Mouse (Mus musculus): Measurements from ENCODE around the gene Vopp1.
A peak's percentile ranks its signal among the peaks of the same experiment; 100 is the strongest.
"Not testable (repeated sequence)": the region's sequence is repeated elsewhere in the genome, so short reads cannot be mapped to it uniquely, and the experiment has no call there.

The Vopp1 gene

DNA sequence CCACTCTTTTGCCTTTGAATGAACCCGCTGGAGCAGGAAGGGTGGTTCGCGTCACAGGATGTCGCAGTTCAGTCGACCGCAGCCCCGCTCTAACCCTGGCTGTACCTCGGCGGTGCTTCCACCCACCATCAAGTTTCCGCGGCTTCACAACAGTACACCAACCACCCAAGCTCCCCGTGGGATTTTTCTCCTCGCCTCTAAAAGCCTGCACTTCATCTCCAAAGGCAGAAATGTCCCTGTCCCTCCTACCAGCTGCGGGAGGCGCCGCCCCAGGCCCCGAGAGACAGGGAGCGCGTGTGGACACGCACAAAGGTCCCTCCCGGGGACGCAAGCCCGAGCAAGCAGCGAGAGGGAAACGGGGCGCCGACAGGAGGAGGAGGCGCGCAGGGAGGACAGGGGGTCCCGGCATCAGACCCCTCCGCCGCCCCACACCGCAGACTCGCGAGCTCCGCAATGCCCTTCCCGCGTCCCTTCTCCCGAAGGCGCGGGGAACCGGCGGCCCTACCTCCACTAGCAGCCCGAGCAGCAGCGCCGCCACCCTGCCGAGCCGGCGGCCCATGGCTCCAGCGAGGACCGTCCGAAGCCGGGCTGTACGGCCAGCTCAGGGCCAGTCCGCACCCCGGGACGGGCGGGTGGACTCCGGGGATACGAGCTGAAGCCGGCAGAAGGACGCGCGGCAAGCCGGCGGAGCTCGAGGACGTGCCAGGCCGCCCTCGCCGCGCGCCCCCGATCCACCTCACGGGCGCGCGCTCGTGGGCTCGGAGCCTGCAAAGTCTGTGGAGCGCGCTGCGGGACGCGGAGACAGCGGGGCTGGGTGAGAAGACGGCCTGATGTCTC, at the start of gene Vopp1:
Gene Vopp1 (minus strand): TSS at position 738 of the 837 bp plus-strand sequence.
- DNase-seq (ENCODE audit: low spot score in 2 of 2) = peak; percentile 77 to 79

DNA sequence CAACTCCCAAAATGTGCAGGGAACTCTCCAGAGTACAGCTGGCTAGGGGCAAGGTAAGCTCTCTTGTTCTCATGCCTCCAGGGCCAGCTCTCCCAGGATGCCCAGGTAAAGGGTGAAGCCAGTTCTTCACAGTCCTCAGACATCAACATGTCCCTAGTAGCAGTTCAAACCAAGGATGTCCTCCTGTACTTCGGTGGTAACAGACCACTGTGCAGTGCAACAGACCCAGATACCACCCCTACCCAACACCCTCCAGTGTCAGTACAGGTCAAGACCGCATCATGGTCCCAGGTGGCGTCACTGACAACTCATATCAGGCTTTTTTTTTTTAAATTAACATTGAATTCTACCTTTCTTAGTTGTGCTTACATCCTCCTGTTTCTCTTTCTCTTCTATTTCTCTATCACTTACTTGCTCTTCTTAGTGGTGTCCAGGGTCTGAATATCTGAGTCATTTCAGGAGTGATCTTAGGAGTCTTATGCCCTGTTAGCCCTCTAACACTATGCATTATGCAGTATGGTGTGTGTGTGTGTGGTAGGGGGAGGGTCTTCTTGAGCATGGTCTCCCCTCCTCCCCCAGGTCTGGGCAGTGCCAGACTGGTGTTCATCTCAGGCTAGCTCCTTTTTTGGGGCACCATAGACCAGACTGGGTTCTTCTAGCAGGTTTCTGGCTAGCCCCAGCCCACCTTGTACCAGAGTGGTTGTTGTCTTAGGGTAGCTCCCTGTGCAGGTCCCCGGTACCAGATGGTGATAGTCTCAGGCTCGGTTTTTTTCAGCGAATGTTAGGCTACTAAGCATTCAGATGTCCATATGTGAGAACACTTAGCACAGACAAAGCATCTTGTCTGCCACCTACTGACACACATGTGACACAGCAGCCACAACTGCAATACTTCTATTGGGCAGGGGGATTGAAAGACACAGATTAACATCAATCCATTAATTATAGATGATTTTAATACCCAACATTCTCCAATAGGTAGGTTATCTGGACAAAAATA, 34.4 kb upstream of the Vopp1 start:
- peak; percentile 11 to 36 for DNase-seq (ENCODE audit: low spot score in 2 of 2)

DNA sequence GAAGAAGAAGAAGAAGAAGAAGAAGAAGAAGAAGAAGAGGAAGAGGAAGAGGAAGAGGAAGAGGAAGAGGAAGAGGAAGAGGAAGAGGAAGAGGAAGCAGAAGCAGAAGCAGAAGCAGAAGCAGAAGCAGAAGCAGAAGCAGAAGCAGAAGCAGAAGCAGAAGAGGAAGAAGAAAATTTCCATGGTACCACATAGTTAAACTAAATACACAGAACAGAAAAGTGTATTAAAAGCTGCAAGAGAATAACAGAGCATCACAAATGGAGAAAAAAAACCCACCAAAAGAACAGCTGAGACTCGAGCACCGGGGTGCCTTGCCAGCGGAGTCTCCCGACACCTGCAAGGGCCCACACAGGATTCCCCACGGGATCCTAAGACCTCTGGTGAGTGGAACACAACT, 26.2 kb upstream of the Vopp1 start:
- DNase-seq (ENCODE audit: low spot score in 2 of 2) = not testable (repeated sequence)

DNA sequence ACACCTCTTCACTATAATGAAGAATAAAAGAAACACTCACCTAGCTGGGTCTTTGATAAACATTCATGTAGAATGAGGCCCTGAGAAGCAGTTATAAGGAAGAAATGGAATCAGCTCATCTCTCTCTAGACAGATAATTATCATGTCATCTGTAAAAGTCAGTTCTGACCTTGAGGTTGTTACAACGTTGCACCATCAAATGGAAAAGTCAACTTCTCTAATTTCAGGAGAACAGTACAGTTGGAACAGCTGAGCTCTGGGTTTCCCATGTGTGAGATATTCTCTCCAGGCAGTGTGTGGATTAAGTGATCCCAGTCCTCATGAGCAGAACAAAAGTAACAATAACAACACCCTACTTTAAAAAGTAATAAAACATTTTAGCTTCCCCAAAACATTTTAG, 25.3 kb upstream of the Vopp1 start, which contains the start of gene Vmn1r21:
Gene Vmn1r21 (minus strand): TSS at position 58 of the 400 bp plus-strand sequence.
- DNase-seq (ENCODE audit: low spot score in 2 of 2) = no peak

DNA sequence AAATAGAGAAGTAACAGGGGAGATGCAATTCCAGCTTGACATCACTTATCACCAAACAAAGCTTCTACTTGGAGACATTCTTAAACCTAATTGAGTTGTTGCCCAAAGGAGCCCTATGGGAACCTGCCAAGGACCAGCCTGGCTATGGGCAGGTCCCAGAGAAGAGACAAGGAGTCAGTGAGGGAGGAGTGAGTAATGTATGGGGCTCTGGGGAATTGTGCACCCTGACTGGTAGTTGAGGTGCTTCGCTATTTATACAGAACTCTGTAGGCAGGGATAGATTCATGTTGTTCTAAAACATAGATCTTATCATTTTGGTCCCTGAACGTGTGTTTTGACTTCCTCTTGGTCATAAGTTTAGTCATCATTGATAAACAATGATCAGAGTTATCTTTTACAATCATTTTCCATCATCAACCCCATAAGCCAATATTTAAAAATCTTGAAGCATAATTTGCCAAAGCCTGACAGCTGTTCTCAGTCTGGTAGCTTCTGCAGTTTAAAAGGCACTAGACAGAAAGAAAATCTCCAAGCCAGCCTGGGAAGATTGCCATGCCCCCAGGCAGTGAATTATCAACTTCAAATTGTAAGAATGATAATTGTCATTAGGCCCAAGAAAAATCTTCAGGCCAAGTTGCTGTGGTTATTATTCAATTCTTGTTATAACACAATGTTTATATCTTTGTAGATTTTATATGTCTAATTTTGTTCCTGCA, 14.9 kb upstream of the Vopp1 start:
- peak in 1 of 2 experiments; percentile 2 for DNase-seq (ENCODE audit: low spot score in 2 of 2)

DNA sequence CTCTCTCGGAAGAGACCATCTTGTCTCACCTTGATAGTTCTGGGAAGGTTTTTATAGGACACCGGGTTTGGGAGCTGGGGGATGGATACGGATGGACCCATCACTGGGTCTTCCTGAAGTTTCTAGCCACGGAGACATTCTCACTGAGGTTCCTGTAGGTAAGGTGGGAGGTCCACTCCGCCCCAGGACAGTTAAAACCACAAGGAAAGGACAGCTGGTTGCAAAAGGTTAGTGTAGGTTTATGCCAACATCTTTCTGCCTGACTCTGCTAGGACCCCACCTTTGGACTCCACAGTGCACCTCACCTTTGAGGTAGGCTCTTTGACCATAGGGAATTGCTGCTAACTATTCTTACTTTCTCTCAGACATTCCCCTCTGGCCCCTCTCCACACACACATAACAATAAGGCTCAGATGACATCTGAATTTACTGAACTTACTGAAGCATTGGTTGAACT, 328 bp upstream of the Vopp1 start:
- no peak for DNase-seq (ENCODE audit: low spot score in 2 of 2)

DNA sequence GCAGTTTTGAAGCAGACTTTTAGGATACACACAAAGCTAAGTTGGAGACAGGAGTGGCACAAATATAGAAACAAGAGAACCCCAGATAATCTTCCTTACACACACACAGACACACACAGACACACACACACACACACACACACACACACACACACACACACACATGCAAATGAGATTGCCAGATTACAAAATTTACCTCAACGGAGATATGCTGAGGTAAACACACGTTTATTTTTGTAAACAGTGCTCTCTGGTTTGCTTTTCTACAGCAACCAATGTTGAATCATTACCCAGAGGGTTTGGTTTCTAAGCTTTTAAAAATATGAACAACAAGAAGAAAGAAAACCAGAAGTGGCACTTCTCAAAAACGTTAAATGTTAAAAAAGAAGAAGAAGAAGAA, 1.5 kb downstream of the Vopp1 start:
- no peak for DNase-seq (ENCODE audit: low spot score in 2 of 2)

DNA sequence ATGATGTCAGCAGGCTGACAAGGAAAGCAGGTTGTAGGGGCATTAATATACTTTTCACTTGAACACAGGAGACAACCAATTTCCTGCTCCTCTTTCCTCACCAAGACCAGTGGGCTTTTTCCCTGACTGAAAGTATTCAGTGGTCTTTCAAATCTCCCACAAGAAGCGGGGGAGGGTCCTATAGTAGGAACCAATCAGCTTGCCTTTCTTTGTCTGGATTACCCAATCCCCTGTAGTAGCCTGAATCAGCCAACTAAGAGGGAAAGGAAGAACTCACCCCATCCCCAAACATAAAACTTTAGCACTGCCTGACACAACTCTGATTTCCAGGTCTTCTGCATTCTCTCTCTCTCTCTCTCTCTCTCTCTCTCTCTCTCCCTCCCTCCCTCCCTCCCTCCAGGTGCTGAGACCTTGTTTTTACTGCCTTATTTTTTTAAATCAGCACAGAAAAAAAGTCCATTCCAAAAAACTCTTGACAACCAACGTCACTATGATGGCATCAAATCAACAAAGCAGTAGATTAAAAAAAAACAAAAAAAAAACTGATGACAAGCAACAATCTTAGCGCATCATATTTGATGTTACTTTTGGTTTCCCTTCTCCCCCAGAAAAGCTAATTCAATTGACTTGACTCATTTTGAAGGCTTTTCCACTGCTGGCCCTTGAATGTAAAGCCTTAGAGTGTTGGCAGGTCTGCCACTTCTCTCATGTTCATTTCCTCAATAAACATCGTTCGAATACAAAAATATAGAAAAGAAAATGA, 2.1 kb downstream of the Vopp1 start:
- no peak for DNase-seq (ENCODE audit: low spot score in 2 of 2)

DNA sequence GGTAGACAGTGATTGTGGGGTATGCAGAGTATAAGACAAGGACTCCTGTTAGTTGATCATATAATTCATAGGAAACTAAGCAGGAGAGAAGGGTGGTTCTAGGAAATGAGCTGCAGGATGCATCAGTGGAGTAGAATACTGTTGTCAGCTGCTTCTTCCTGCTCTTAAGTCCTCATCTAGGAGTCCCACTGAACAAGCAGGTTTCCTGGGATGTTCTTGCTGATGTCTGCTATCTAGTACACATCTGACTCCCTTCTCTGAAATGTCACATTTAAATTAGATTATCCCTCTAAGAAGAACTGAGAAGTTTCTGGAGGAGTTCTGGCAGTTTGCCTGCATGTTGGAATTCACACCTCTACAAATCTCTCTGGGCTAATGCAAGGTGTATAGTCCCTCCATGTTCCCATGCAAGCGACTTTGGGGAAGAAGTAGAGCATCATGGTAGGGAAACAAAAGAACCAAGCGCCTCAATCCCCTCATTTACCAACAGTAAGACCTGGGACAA, 10.5 kb downstream of the Vopp1 start:
- DNase-seq (ENCODE audit: low spot score in 2 of 2) = peak; percentile 37 to 53

DNA sequence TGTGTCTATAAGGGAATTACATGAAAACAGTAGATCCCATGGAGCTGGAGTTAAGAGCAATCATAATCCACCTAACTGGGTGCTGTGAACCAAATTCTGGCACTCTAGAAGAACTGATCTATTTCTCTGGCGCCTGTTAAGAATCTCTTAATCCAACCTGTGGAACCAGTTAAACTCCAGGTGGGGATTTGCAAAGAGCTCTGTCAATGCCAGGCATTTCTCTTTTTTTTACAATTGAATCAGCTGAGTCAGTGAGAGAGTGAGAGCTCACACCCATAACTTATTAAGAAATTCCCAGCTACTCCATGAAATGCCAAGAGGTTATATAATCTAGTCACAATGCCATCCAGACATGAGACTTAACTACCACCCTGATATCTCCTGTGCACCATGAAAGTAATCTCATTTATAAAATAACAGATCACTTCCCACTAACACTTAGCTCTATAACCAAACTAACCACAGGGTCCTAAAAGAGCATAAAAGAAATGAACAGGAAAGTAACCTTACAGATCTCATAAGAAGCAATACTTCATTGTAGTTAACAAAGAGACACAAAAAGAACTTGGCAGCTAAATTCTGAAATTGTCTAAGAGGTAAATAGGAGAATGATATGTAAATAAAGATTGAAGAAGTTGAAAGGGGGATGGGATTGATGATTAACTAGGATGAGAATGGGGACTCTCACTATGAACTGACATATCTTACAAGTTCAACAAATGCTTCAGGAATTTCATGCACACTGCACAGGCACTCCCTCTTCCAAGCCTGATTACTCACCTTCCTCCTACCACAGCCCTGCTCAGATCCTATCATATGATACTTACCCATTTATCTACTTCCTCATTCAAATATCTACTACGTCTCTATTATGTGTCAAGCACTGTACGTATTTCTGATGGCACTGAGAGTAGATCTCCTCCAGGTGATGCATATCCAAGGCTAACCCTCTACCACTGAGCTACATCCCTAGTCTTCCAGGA, 12.9 kb downstream of the Vopp1 start:
- no peak for DNase-seq (ENCODE audit: low spot score in 2 of 2)

DNA sequence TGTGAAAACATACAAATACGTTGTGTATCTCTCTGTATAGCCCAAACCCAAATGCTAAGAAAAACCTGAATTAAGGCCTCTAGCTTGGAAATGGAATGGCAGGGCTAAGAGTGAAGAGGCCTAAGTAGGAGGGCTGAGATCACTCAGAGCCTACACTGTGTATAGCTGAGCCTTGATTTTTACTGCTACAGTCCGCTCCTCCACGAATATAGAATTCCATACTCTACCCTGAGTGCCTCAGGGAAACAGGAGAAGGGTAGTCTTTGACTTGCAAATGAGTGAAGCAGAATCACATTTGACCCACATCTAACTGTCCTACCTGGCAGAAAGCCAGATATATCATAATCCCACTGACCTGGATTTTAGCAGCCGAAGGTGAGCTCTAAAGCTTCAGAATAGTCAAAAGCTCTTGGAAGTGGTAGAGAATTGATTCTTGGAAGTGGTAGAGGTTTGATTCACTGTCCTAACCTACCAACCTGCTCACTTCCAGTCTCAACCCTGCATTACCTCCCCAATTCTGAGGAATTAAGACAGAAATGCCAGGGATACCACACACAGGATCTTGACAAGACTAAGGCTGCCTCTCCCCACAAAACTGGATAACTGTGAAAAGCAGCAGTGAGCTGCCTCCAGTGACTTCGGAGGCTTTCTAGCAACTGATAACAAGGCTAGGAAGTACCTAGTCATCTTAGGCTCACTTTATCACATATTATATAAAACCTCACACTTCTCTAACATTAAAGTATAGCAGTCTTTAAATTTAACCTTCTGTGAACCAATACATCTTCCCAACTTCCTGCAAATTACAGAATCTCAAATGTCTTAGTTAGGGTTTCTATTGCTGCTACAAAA, 19.5 kb downstream of the Vopp1 start:
- DNase-seq (ENCODE audit: low spot score in 2 of 2) = no peak

DNA sequence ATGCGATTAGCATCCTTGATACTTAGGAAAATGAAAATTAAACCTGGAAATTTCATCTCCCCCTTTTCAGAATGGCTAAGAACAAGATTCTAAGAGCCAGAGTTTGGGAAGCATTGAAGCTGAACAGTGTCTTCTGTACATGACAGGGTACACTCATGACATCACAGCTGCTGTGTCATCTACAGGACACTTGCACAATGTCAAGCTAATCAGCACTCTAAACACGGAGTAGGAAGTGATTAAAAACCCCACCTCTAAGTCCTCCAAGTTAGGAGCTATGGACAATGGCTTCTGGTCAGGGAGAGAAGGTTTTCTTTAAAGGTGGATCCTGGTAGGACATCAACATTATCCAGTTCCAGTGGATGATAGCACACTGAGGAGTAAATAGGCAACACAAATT, 21.8 kb downstream of the Vopp1 start:
- DNase-seq (ENCODE audit: low spot score in 2 of 2) = no peak

DNA sequence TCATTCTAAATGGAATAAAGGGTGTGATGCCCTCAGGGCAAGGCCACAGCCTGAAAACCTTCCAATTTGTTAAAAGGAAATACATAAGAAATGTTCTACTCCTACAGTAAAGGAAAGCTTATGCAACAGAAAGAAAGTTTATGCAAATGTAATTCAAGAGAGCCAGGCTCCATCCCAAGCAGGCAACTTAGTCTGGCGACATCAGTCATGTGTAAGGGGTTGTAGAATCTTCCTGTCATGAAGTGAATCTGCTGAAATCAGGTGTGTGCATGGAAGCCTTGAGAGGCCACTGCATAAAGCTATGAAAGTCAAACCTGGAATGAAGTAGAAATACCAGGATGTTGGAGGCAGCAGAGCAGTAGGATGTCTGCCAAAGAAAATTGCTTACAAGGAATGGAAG, 26.0 kb downstream of the Vopp1 start:
- DNase-seq (ENCODE audit: low spot score in 2 of 2) = peak; percentile 29 to 45

DNA sequence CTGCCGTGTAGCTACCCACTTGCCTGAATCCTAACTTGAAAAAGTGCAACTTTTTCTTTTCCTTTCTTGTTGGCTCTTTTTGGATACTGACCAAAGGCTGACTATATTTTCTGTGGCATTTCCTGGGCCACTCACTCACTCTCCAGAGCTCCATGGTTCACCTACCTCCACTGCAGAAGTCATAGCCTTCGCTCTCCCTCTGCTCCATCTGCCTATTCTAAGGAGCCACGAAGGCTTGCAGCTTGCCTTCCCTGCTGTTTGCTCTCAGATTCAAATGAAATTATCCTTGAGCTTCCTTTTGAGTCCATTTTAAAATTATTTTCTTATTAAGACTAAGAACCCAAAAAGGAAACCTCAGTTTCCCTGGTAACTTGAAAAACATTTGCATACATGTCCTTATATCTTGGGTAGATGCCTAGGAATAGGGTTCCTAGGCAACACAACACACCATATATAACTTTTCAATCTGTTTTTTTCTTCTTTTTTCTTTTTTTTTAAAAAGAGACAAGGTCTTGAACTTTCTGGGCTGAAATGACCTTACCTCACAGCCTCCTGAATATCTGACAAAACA, 28.0 kb downstream of the Vopp1 start:
- no peak for DNase-seq (ENCODE audit: low spot score in 2 of 2)

DNA sequence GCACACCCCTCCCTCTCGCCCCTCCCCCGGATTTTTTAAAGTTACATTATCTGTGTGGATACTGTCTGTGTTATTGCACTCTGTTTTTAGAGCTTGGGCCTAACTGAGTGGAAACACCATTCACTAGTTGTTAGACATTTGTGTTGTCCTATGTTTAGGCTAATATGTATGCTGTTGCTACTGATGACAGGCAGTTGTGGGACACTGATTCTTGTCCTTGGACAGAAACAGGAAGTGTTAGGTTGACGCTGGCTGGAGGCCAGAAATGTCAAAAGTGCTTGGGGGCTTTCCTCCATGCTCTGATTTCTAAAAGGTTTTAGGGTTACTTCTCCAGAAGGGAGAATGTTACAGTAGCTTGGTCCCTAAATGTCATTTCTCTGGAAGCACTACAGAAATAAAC, 29.1 kb downstream of the Vopp1 start:
- no peak for DNase-seq (ENCODE audit: low spot score in 2 of 2)

DNA sequence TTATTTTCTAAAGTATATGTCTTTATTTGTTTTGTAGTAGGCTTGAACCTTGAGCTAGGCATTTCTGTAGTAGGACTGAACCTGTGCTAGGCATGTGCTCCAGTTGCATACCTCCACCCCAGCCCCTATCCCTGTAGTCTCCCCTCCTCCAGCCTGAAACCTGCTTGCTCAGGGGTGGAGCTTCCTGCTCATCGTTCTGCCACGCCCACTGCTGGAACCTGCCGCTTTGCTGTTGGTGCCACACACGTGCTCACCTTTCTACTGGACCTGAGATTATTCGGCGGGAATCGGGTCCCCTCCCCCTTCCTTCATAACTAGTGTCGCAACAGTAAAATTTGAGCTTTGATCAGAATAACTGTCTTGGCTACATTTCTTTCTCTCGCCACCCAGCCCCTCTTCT, 32.1 kb downstream of the Vopp1 start:
- not testable (repeated sequence) for DNase-seq (ENCODE audit: low spot score in 2 of 2)

DNA sequence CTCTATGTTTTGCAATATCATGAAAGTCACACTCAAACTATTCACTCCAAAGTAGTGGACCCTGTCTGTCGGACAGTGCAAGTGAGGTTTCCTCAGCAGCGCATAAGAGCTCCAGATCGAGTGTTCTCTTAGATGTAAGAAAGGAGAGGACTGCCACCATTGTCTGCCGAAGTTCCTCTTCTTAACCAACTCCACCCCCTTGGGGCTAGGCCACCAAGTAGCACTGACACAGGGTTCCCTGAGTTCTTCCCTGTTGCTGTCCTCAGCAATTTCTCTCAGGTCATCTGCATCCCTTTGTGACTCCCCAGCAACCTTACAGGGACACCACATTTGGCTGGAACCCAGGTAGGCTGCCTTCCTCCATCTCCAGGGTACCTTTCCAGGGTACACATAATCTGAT, 34.4 kb downstream of the Vopp1 start:
- DNase-seq (ENCODE audit: low spot score in 2 of 2) = no peak

DNA sequence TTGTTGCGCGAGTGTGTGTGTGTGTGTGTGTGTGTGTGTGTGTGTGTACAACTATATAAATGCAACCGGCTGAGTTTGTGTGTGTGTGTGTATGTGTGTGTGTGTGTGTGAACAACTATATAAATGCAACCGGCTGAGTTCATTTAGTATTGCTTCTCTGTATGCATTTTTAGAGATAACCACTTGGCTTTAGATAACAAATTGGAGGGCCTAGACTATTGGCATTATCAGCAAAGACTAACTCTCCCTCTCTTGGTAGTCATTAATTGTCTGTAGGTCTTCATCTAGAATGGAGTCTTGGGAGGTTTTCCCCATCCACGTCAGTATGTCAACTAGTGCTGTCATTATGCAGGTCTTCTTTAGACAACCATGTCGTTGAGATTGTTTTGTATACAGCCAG, 37.6 kb downstream of the Vopp1 start:
- no peak for DNase-seq (ENCODE audit: low spot score in 2 of 2)
